Mouse (Mus musculus): ENCODE data around the gene Kdelr3. TPM values are rescaled to one million over a fixed set of nuclear protein-coding genes. Genes with fewer than 3 reads are reported as not detected.
A peak's percentile ranks its signal among the peaks of the same experiment; 100 is the strongest.

Kdelr3 gene
- polyA plus RNA-seq, 1 experiment from 2014 or later: 7.5 TPM

GRCm38 (mm10) chr15:79519400-79520220 lies 3.4 kb downstream of the Kdelr3 start:
- Histone ChIP-seq H3K4me3 (no peak overlapping the region), H3K27ac (no peak overlapping the region), H3K9me3 (no peaks in the 10 kb centered on the region; the same call in 1 of the 2 replicates), H3K27me3 (ENCODE audit: poor library complexity, severe bottlenecking) (peaks cover 50% of the 10 kb centered on the region), H3K36me3 (replicated peaks) (no peaks in the 10 kb centered on the region; the same call in 1 of the 2 replicates), H3K4me1 (peaks cover 25% of the 10 kb centered on the region)
- DNase-seq (ENCODE audit: extremely low spot score, low spot score): no peak
- WGBS: 50% methylated on average over 16 of the region's 16 CpGs

- Histone ChIP-seq H3K27ac (no peak overlapping the region), H3K9me3 (no peaks in the 10 kb centered on the region), H3K4me3 (no peak overlapping the region), H3K27me3 (ENCODE audit: poor library complexity, severe bottlenecking) (no peaks in the 10 kb centered on the region), H3K36me3 (replicated peaks) (peaks cover 51% of the 10 kb centered on the region), H3K4me1 (no peaks in the 10 kb centered on the region)
- DNase-seq (ENCODE audit: extremely low spot score, low spot score): no peak
- 92% methylated on average over 5 of the region's 5 CpGs for WGBS
Observed at GRCm38 (mm10) chr15:79525564-79525963, 9.4 kb downstream of the Kdelr3 start.

- H3K4me1 ChIP-seq: no peaks in the 10 kb centered on the region
- no peaks in the 10 kb centered on the region for H3K9me3 ChIP-seq
- peaks cover 57% of the 10 kb centered on the region for H3K36me3 ChIP-seq (replicated peaks)
- H3K27me3 ChIP-seq (ENCODE audit: poor library complexity, severe bottlenecking): no peaks in the 10 kb centered on the region
- no peak overlapping the region for H3K27ac ChIP-seq
- H3K4me3 ChIP-seq: no peak overlapping the region
- DNase-seq (ENCODE audit: extremely low spot score, low spot score): no peak
- 68% methylated on average over 9 of the region's 9 CpGs for WGBS
Observed at GRCm38 (mm10) chr15:79525979-79526768, 10.0 kb downstream of the Kdelr3 start.

- Histone ChIP-seq H3K9me3 (no peaks in the 10 kb centered on the region), H3K4me3 (no peak overlapping the region), H3K27me3 (ENCODE audit: poor library complexity, severe bottlenecking) (no peaks in the 10 kb centered on the region), H3K36me3 (replicated peaks) (peaks cover 68% of the 10 kb centered on the region), H3K4me1 (no peaks in the 10 kb centered on the region), H3K27ac (no peak overlapping the region)
- peak; percentile 21 for DNase-seq (ENCODE audit: extremely low spot score, low spot score)
- 79% methylated on average over 4 of the region's 4 CpGs for WGBS
Observed at GRCm38 (mm10) chr15:79527192-79527591, 11.0 kb downstream of the Kdelr3 start.

- no peaks in the 10 kb centered on the region for H3K9me3 ChIP-seq
- no peak overlapping the region for H3K4me3 ChIP-seq
- peaks cover 77% of the 10 kb centered on the region for H3K36me3 ChIP-seq (replicated peaks)
- 76% methylated on average over 5 of the region's 5 CpGs for WGBS
- H3K27me3 ChIP-seq (ENCODE audit: poor library complexity, severe bottlenecking): no peaks in the 10 kb centered on the region
- no peak for DNase-seq (ENCODE audit: extremely low spot score, low spot score)
- no peak overlapping the region for H3K27ac ChIP-seq
- H3K4me1 ChIP-seq: no peaks in the 10 kb centered on the region
Observed at GRCm38 (mm10) chr15:79527991-79528639, 11.9 kb downstream of the Kdelr3 start.

GRCm38 (mm10) chr15:79529935-79530334 lies 13.7 kb downstream of the Kdelr3 start:
- Histone ChIP-seq H3K27ac (no peak overlapping the region), H3K4me3 (no peak overlapping the region), H3K27me3 (ENCODE audit: poor library complexity, severe bottlenecking) (no peaks in the 10 kb centered on the region), H3K9me3 (no peaks in the 10 kb centered on the region), H3K36me3 (replicated peaks) (peaks cover 95% of the 10 kb centered on the region), H3K4me1 (no peaks in the 10 kb centered on the region)
- DNase-seq (ENCODE audit: extremely low spot score, low spot score): no peak
- 87% methylated on average over 7 of the region's 7 CpGs for WGBS

GRCm38 (mm10) chr15:79533796-79534195 lies 17.6 kb downstream of the Kdelr3 start:
- DNase-seq (ENCODE audit: extremely low spot score, low spot score): no peak
- no peaks in the 10 kb centered on the region for H3K27me3 ChIP-seq (ENCODE audit: poor library complexity, severe bottlenecking)
- H3K4me3 ChIP-seq: no peak overlapping the region
- H3K4me1 ChIP-seq: no peaks in the 10 kb centered on the region
- 92% methylated on average over 3 of the region's 3 CpGs for WGBS
- peaks cover 100% of the 10 kb centered on the region for H3K36me3 ChIP-seq (replicated peaks)
- H3K27ac ChIP-seq: no peak overlapping the region
- H3K9me3 ChIP-seq: no peaks in the 10 kb centered on the region

GRCm38 (mm10) chr15:79543968-79544367 lies 27.8 kb downstream of the Kdelr3 start:
- peaks cover 26% of the 10 kb centered on the region for H3K4me1 ChIP-seq
- 95% methylated on average over 3 of the region's 3 CpGs for WGBS
- no peaks in the 10 kb centered on the region for H3K9me3 ChIP-seq
- H3K27me3 ChIP-seq (ENCODE audit: poor library complexity, severe bottlenecking): peaks cover 8% of the 10 kb centered on the region; the same call in 1 of the 2 replicates
- DNase-seq (ENCODE audit: extremely low spot score, low spot score): no peak
- H3K36me3 ChIP-seq (replicated peaks): peaks cover 61% of the 10 kb centered on the region
- peak overlapping the region; percentile 76 for H3K4me3 ChIP-seq
- no peak overlapping the region for H3K27ac ChIP-seq

- H3K27ac ChIP-seq: peak overlapping the region; percentile 99
- no peaks in the 10 kb centered on the region for H3K9me3 ChIP-seq
- peak overlapping the region; percentile 76 for H3K4me3 ChIP-seq
- peaks cover 46% of the 10 kb centered on the region for H3K36me3 ChIP-seq (replicated peaks)
- peaks cover 34% of the 10 kb centered on the region for H3K4me1 ChIP-seq
- DNase-seq (ENCODE audit: extremely low spot score, low spot score): no peak
- WGBS: 1% methylated on average over 3 of the region's 3 CpGs
- H3K27me3 ChIP-seq (ENCODE audit: poor library complexity, severe bottlenecking): peaks cover 8% of the 10 kb centered on the region; the same call in 1 of the 2 replicates
Observed at GRCm38 (mm10) chr15:79545496-79545895, 29.3 kb downstream of the Kdelr3 start.

- H3K4me1 ChIP-seq: peaks cover 34% of the 10 kb centered on the region
Observed at GRCm38 (mm10) chr15:79545921-79546399, 29.7 kb downstream of the Kdelr3 start.

GRCm38 (mm10) chr15:79546410-79547288 lies 30.4 kb downstream of the Kdelr3 start, which contains the start of gene Ddx17:
TSS of gene Ddx17 (minus strand) at chr15:79546741.
- 3% methylated on average over 84 of the region's 84 CpGs for WGBS
- H3K27me3 ChIP-seq (ENCODE audit: poor library complexity, severe bottlenecking): peaks cover 8% of the 10 kb centered on the region; the same call in 1 of the 2 replicates
- peak within 1 kb of the TSS; percentile 76 for H3K4me3 ChIP-seq
- H3K36me3 ChIP-seq (replicated peaks): peaks cover 34% of the 10 kb centered on the region
- peaks cover 34% of the 10 kb centered on the region for H3K4me1 ChIP-seq
- DNase-seq (ENCODE audit: extremely low spot score, low spot score): peak; percentile 99
- peak within 1 kb of the TSS; percentile 99 for H3K27ac ChIP-seq
- no peaks in the 10 kb centered on the region for H3K9me3 ChIP-seq

More at GRCm38 (mm10) chr15:79545921-79546399, 29.7 kb downstream of the Kdelr3 start:
- DNase-seq (ENCODE audit: extremely low spot score, low spot score): no peak
- peaks cover 41% of the 10 kb centered on the region for H3K36me3 ChIP-seq (replicated peaks)
- H3K27ac ChIP-seq: peak overlapping the region; percentile 99
- no peaks in the 10 kb centered on the region for H3K9me3 ChIP-seq
- H3K4me3 ChIP-seq: peak overlapping the region; percentile 76
- H3K27me3 ChIP-seq (ENCODE audit: poor library complexity, severe bottlenecking): peaks cover 8% of the 10 kb centered on the region; the same call in 1 of the 2 replicates
- WGBS: under 1% methylated on average over 51 of the region's 52 CpGs

Data from forebrain, embryonic 10.5 days (tissue).